Mouse (Mus musculus) naive thymus-derived CD4-positive, alpha-beta T cell, adult 2 months (primary cell): ENCODE data around the gene Nek11.
A peak's percentile ranks its signal among the peaks of the same experiment; 100 is the strongest.

Experiments
- DNase-seq: peaks from one replicate; pipeline ENCODE4 v3.0.0-alpha.2; 2011; ENCODE audit warnings: low read depth

The Nek11 gene

GRCm38 (mm10) chr9:105395218-105395627, at the start of gene Nek11, which contains the start of gene Aste1:
Gene Nek11, minus strand, starts transcription at chr9:105395524.
Gene Aste1, plus strand, starts transcription at chr9:105395392.
- peak; percentile 95 for DNase-seq

- no peak for DNase-seq
These were observed 13.2 kb upstream of the Nek11 start for GRCm38 (mm10) chr9:105408549-105408948.

DNA sequence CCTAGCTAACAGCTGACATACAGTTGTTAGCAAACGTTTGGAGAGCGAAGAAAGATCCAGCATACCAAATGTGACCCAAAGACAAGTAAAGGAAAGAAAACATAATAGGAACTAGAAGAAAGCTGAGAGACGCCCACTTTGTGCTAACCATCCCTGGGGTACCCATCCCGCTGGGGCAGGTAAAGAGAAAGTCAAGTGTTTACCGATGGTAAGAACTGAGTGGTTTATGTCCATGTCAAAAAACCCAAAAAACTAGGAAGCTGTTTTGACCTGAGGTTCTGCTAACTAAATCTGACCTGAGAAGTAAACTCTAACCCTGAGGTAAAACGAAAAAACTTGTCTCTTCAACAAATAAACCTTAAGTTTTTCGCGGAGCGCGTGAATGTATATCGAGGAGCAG, 604 bp downstream of the Nek11 start:
- DNase-seq = peak; percentile 25

DNA sequence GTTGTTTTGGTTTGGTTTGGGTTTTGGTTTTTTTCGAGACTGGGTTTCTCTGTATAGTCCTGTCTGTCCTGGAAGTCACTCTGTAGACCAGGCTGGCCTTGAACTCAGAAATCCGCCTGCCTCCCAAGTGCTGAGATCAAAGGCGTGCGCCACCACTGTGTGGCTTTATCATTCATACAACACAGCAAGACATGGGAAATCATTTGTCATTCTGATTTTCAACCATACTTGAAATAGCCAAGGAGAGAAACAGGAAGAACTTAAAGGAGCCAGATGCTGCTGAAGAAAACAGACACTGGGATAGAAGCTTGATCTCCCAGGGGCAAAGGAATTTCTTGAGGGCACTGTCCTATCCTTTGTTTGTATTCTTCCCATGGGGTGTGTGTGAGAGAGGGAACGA, 4.7 kb downstream of the Nek11 start:
- DNase-seq = no peak

DNA sequence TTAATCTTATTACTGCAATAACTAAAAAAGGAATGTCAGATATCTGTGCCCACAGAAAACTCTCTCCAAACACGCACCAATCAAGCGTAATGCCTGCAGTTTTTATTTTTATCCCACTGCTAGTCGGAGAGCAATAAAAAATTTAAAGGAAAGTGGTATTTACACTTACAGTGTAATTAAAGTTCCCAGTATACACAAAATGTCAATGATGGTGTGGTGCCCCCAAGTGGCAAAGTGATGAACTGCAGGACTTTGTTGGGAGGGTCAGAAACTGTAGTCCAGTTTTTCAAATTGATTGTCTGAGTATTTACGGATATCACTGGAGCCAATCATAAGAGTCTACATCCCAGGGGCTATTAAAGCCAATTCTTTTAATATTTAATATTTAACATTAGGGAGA, 6.0 kb downstream of the Nek11 start:
- DNase-seq = peak; percentile 75

DNA sequence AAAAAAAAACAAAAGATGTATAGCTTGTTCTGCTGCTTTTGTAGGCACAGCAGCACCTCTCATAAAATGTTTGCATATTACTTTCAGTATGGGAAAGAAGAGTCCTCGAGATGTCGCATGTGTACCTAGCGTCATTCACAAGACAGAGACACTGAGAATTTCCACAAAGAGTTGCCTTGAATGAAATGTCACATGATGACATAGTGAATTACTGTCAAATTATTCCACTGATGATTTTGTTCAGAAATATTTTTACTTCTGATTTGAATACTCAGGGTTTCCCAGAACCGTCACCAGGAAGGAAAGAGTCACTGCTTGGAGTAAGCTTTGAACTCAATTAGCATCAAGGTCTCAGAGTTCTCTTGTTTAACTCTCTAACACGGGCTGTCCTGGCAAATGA, 7.9 kb downstream of the Nek11 start:
- no peak for DNase-seq

- no peak for DNase-seq
These were observed 15.7 kb downstream of the Nek11 start for GRCm38 (mm10) chr9:105379533-105380145.

GRCm38 (mm10) chr9:105377622-105378021, 17.7 kb downstream of the Nek11 start:
- DNase-seq = no peak

DNA sequence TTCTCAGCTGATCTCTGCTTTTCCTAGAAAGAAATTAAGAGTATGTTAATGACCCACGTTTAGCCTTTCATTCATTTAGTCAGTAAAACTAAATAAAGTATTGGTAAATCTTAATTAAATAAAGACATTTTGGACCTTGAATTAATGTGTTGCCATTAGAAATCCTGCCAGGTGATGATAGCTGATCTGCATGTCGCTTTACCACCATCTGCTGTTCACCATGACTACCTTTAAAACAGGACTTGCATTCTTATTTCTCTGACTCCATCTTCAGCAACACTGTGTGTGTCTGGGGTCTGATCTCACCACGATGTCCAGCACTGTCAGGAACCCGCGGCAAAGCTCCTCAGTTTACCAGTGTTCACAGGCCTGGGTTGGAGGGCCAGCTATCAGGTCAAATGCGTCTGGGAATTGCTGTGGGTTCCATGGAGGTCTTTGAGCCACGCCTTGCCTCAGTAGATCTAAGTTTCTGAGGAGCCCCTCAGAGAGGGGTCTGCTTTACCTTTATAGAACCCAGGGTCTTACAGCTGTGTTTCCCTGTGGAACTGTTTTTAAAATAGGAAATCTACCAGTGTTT, 18.3 kb downstream of the Nek11 start:
- DNase-seq = no peak

DNA sequence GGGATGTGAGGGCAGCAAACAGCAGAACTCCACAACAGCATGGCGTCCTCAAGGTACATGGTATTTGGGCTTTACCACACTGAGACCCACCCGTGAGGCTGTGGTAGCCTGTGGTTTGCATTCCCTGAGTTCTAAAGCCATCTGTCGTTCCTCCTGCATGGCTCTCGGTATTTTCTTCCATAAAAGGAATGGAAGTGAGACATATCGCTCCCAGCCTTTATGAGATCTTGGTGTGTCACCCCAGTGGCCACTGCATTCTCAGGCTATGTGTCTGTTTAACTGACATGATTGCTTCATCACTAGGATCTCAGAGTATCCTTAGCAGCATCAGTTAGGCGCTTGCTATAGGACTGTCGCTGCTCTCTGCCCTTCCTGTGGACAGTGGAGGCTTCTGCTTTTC, 18.9 kb downstream of the Nek11 start:
- no peak for DNase-seq

- no peak for DNase-seq
These were observed 21.0 kb downstream of the Nek11 start for GRCm38 (mm10) chr9:105374361-105374760.

GRCm38 (mm10) chr9:105368605-105369004, 26.7 kb downstream of the Nek11 start:
- no peak for DNase-seq

DNA sequence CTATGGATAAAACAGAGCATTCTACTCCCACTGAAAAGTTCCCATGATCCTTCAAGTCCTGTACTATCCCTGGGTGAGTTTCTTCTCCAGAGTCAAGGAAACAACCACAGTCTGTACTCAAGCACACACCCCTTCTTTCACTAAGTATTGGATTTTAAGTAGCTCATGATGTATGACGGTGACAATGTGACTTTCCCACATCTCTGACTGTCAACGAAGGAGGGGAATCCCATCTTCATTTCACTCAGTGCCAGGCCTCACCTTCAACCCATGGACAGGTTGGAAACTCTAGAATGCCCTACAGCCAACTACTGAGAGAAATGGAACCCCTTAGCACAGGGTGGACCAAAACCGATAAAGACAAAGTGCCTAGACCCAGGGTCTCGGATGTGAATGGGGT, 29.1 kb downstream of the Nek11 start:
- no peak for DNase-seq

- no peak for DNase-seq
These were observed 31.6 kb downstream of the Nek11 start for GRCm38 (mm10) chr9:105363520-105364231.

DNA sequence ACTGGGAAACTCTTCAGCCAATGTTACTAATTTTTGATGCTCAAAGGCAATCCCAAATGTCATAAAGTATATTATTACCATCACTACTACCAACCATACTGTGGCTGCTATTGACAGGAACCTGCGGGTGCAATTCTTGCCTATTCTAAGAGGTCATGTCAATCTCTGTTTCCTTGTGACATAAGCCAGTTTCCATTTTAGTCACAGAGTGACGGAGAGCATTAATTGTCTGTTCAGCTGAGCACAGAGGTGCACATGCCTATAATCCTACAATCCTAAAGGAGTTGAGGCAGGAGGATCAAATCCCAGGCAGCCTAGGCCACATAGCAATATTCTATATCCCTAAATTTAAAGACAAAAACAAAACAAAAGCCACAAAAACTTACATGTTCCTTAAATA, 33.1 kb downstream of the Nek11 start:
- DNase-seq = no peak

DNA sequence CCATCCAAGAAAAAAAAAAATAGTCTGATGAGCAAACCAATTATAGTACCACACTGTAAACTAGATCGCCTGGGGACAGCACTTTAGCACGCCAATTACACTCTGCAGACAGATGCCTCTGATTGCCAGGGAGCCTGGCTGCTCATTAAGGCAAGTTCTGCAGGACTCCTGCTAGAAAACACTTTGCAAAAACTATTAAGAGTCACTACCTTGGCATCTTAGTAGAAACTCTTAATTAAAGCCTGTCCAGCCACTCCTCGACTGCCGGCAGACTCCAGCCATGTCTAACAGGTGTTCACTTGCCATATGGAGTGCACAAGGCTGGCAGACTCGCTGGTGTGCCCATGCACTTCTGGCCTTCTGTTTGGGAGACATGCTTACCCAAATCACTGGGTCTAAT, 46.3 kb downstream of the Nek11 start:
- no peak for DNase-seq

- DNase-seq = no peak
These were observed 46.9 kb downstream of the Nek11 start for GRCm38 (mm10) chr9:105348242-105349031.

- no peak for DNase-seq
These were observed 52.2 kb downstream of the Nek11 start for GRCm38 (mm10) chr9:105342994-105343656.

DNA sequence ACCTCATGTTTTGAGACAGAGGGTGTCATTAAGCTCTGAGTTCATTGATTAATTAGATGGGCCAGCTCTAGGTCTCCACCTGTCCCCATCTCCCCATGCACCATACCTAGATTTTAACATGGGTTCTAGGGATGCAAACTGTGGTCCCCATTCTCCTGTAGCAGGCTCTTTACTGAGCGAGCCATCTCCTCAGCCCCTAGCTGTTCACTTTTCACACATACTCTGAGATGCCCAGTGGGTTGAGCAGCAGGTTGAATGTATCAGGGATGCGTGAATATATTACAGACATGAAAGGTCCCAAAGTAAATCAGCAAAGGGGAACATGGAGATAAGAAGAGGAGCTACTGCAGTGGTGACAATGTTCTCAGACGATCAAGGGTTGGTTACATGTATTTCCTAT, 52.8 kb downstream of the Nek11 start:
- no peak for DNase-seq

DNA sequence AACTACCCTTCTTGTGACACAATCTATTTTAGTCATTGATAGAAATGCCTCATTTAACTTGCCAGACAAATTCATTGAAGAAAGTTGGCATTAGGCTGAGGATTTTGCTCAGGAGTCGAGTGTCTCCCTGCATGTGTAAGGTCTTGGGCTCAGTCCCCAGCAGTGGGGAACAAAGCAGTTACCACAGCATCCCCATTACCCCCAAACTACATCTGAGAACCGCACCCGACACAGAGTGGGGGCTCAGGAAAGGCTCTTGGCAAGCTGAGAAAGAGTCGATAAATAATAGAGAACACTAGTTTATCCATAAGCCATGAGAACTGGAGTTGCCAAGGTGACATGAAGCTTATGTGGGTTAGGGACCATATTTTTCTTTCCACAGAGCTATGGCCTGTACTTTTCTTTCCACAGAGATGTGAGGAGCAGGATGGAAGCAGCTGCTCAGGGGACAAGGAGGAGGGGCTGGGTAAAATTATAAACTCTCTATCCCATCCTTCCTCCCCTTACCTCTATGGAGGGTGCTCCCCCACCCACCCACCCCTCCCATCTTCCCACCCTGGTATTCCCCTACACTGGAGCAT, 62.8 kb downstream of the Nek11 start:
- no peak for DNase-seq

DNA sequence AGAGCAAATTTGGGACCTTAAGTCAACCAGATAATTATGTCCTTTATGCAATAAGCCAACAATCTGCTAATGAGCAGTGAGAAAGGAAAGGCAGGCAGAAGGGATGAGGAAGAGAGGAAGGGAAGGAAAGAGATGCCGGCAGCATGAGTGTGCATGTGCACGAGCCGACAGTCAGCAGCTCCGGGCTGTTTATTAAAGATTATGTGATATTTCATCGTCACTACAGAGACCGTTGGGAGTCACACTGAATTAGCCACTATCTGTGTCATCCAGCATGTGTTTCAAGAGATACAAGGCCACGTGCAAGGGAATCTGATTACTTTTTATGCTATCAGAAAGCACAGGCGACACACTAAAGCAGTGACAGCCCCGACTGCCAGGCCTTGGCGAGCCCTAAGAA, 73.5 kb downstream of the Nek11 start:
- no peak for DNase-seq

DNA sequence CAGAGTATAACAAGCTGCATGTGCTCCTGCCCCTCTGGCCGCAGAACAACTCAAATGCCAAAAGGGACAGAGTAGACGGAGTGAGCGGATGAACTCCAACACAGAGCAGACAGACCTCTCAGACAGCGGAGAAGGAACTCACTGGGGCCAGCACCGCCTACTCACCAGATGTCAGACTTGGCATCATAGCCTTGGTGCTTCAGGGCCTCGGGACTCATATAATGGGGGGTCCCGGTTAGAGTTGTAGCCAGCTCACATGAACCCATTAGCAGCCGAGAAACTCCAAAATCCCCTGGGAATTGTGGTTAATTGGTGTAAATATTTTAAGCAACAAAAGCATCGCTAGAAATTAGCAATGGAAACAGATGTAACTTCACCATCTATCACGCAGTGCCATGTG, 82.1 kb downstream of the Nek11 start:
- no peak for DNase-seq
